In the genomic region with DNA sequence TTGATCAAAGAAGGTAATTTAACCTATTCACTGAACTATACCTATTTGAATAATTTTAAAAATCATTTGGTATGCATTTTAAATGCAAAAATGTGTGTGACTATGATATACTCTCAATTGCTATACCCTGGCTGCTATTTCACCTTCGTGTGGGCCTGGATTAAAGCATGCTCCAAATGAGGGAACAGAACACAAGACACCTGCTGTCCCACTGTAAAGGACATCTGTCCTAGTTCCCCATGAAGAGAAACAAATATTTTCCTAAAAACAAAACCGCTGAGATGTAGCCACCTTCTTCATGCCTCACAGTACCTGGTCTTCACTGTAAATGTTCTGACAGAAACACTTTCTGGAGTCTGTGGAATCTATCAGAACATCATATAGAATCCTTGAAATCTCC, we compare ENCODE assay signal across 8 mouse cellular contexts.
"Had no signal": no experiment of that assay in that cellular context is flagged by ENCODE, and none has a peak within 500 bp of the region (broad histone marks: within the 10 kb centered on the region; RNA-seq: fewer than 3 reads in every experiment).

No protein-coding gene starts in this region.

- DNase-seq: lung, adult 18-20 months; lung, embryonic 14.5 days; lung, postnatal 10 days; lung, postnatal 4 days; right cerebral cortex, postnatal 14 days; thymus, adult 18-20 months; thymus, postnatal 14 days; thymus, postnatal 36 days had no signal
